Mouse (Mus musculus) lung, postnatal 0 days (tissue): ENCODE results near the gene Slc6a1. TPM values are rescaled to one million over a fixed set of nuclear protein-coding genes. Genes with fewer than 3 reads are reported as not detected.
A peak's percentile ranks its signal among the peaks of the same experiment; 100 is the strongest.

Source experiments
- ATAC-seq: fragments of 200-750 bp; cut with Nextera tagmentation; 2 replicates; pipeline ENCODE4 v1.8.0; 2017; ENCODE audit warnings: moderate library complexity
- DNase-seq: peaks from one replicate; pipeline ENCODE4 v3.0.0-alpha.2; 2016; ENCODE audit warnings: low spot score
- H3K27ac ChIP-seq: fragments of 300-500 bp; sonication (generic); 2 replicates; pipeline ENCODE4 v1.5.1; 2014; ENCODE audit warnings: antibody characterized with exemption, mild to moderate bottlenecking, low read length, mixed read lengths
- H3K27me3 ChIP-seq: fragments of 300-500 bp; sonication (generic); replicated peaks from 2 replicates; pipeline ENCODE4 v1.6.1; 2014; ENCODE audit warnings: low read length, mixed read lengths; ENCODE audit not compliant: insufficient read depth
- H3K36me3 ChIP-seq: fragments of 300-500 bp; sonication (generic); 2 replicates; pipeline ENCODE4 v1.6.1; 2014; ENCODE audit warnings: low read length, mixed read lengths; ENCODE audit not compliant: insufficient read depth
- H3K4me1 ChIP-seq: fragments of 300-500 bp; sonication (generic); 2 replicates; pipeline ENCODE4 v1.6.1; 2014; ENCODE audit warnings: antibody characterized with exemption, low read depth, low read length, mixed read lengths; ENCODE audit not compliant: insufficient read depth
- H3K4me2 ChIP-seq: fragments of 300-500 bp; sonication (generic); replicated peaks from 2 replicates; pipeline ENCODE4 v1.6.1; 2014; ENCODE audit warnings: low read depth, mild to moderate bottlenecking, low read length, moderate library complexity, mixed read lengths
- H3K4me3 ChIP-seq: fragments of 300-500 bp; sonication (generic); 2 replicates; pipeline ENCODE4 v1.5.1; 2014; ENCODE audit warnings: low read depth, low read length
- H3K9ac ChIP-seq: fragments of 300-500 bp; sonication (generic); replicated peaks from 2 replicates; pipeline ENCODE4 v1.6.1; 2014; ENCODE audit warnings: low read depth, mild to moderate bottlenecking
- H3K9me3 ChIP-seq: fragments of 300-500 bp; sonication (generic); 2 replicates; pipeline ENCODE4 v1.6.1; 2016; ENCODE audit warnings: low read length, mixed read lengths
- CTCF ChIP-seq: IDR thresholded peaks from 2 replicates; pipeline ENCODE4 v1.5.1; 2016; ENCODE audit warnings: antibody characterized with exemption, mild to moderate bottlenecking
- EP300 ChIP-seq: IDR thresholded peaks from 2 replicates; pipeline ENCODE4 v1.6.1; 2016; ENCODE audit warnings: antibody characterized with exemption, mild to moderate bottlenecking, control low read depth
- WGBS: fragments of 180-500 bp; shearing (Covaris S2); extraction: QIAGEN DNeasy Blood & Tissue Kit; methylation state at CpG from one replicate; pipeline ENCODE4 v1.1.7; 2014; 5-methylcytosine and 5-hydroxymethylcytosine counted together
- polyA plus RNA-seq: library from polyadenylated mRNA; unstranded; fragments of >200 nt; fragmentation: Nextera tagmentation; extraction: Ambion mirVana; gene quantifications from 2 replicates; pipeline ENCODE4 v1.2.1, GENCODE M21; 2015

Gene Slc6a1
- not detected in 2 replicates for polyA plus RNA-seq

GRCm38 (mm10) chr6:114282469-114283277, at the start of gene Slc6a1:
Gene Slc6a1, plus strand, starts transcription at chr6:114282635.
- H3K27me3 ChIP-seq, result peaks cover 40% of the 10 kb centered on the region
- no peak within 1 kb of the TSS for H3K4me3 ChIP-seq

DNA sequence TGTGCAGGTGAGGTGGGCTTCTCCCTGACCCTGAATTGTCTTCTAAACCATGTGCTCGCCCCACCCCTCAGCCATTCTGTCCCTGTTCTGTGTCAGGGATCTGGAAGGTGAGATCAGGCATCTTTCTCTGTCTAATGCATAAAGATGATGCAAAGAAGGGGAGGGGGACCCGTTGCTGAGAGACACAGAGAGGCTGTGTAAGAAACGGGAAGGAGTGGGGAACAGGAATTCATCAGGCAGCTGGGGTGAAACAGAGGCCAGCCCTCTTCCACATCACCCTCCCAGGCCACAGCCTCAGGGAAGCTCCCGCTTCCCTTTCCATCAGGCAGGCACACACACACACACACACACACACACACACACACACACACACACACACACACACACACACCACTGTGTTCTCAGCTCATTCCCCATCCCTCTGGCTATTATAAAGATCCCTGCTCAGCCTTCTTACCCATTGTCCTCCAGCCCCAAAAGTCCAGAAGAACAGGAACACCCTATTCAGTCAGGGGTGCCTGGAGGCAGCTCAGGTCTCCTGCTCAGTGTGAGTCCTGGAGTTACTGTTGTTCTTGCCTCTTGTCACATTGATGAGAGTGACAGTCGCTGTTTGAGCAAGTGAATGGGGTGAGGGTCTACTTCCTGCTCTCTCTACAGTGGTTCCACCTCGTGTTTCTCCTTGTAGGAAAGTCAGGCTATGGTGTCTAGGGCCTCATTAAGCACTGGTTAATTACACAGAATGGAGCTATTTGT, 43.4 kb upstream of the Slc6a1 start:
- TF ChIP-seq EP300 (no peak), CTCF (no peak)
- ATAC-seq (no peak), DNase-seq (no peak)
- Histone ChIP-seq H3K4me3 (no peak overlapping the region), H3K4me1 (no peaks in the 10 kb centered on the region), H3K27me3 (no peaks in the 10 kb centered on the region), H3K36me3 (no peaks in the 10 kb centered on the region), H3K9ac (no peak overlapping the region), H3K9me3 (no peaks in the 10 kb centered on the region), H3K4me2 (no peak overlapping the region), H3K27ac (no peak overlapping the region)
- WGBS, result 27% methylated on average over 6 of the region's 6 CpGs

More at GRCm38 (mm10) chr6:114282469-114283277, at the start of gene Slc6a1:
- Histone ChIP-seq H3K4me2 (no peak within 1 kb of the TSS), H3K9ac (no peak within 1 kb of the TSS), H3K27ac (no peak within 1 kb of the TSS), H3K36me3 (no peaks in the 10 kb centered on the region), H3K4me1 (no peaks in the 10 kb centered on the region), H3K9me3 (no peaks in the 10 kb centered on the region)
- peak; percentile 69 for DNase-seq
- WGBS, result under 1% methylated on average over 32 of the region's 51 CpGs
- ATAC-seq, result peak; percentile 95
- no peak for TF ChIP-seq EP300
- TF ChIP-seq CTCF, result no peak

GRCm38 (mm10) chr6:114245665-114246064, 36.8 kb upstream of the Slc6a1 start:
- no peaks in the 10 kb centered on the region for H3K4me1 ChIP-seq
- WGBS, result 59% methylated on average over 11 of the region's 11 CpGs
- H3K36me3 ChIP-seq, result no peaks in the 10 kb centered on the region
- no peak overlapping the region for H3K9ac ChIP-seq
- H3K9me3 ChIP-seq, result no peaks in the 10 kb centered on the region
- H3K27me3 ChIP-seq, result no peaks in the 10 kb centered on the region
- DNase-seq (no peak), ATAC-seq (no peak)
- no peak overlapping the region for H3K27ac ChIP-seq
- no peak overlapping the region for H3K4me3 ChIP-seq
- H3K4me2 ChIP-seq, result no peak overlapping the region
- no peak for TF ChIP-seq EP300
- TF ChIP-seq CTCF, result no peak

- H3K4me1 ChIP-seq, result no peaks in the 10 kb centered on the region
- no peak overlapping the region for H3K27ac ChIP-seq
- 4% methylated on average over 5 of the region's 5 CpGs for WGBS
- H3K9me3 ChIP-seq, result no peaks in the 10 kb centered on the region
- TF ChIP-seq CTCF, result peak; percentile 93
- no peak for TF ChIP-seq EP300
- no peak overlapping the region for H3K4me3 ChIP-seq
- H3K27me3 ChIP-seq, result no peaks in the 10 kb centered on the region
- H3K4me2 ChIP-seq, result no peak overlapping the region
- no peak overlapping the region for H3K9ac ChIP-seq
- DNase-seq (peak; percentile 60), ATAC-seq (no peak)
- H3K36me3 ChIP-seq, result no peaks in the 10 kb centered on the region
Measured at GRCm38 (mm10) chr6:114250311-114250710, 32.1 kb upstream of the Slc6a1 start.

DNA sequence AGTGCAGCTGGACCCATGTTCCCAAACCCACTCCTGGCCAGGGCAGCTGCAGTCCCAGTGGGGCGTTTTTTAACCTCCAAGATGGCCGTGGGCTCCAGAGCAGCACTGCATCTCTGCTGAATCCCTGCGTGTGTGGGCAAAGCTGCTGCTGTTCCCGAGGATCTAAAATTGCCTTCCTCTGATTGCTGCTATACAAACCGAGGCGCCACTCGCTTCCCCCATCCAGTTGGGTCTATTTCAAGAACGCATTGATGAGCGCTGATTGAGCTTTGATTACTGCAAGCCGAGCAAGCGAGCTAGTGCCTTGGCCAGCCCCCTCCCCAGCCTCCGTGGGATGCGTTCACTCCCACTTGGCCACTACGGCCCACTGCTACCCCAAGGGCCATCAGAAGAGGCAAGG, 27.5 kb upstream of the Slc6a1 start:
- ATAC-seq, result no peak
- H3K4me1 ChIP-seq, result no peaks in the 10 kb centered on the region
- no peaks in the 10 kb centered on the region for H3K27me3 ChIP-seq
- H3K9me3 ChIP-seq, result no peaks in the 10 kb centered on the region
- H3K27ac ChIP-seq, result no peak overlapping the region
- no peak overlapping the region for H3K4me2 ChIP-seq
- DNase-seq, result no peak
- no peak overlapping the region for H3K4me3 ChIP-seq
- no peak overlapping the region for H3K9ac ChIP-seq
- TF ChIP-seq CTCF, result no peak
- TF ChIP-seq EP300, result no peak
- WGBS, result 77% methylated on average over 14 of the region's 14 CpGs
- no peaks in the 10 kb centered on the region for H3K36me3 ChIP-seq

- TF ChIP-seq CTCF, result no peak
- no peak for TF ChIP-seq EP300
- no peak overlapping the region for H3K4me3 ChIP-seq
- H3K4me1 ChIP-seq, result no peaks in the 10 kb centered on the region
- DNase-seq (no peak), ATAC-seq (no peak)
- 73% methylated on average over 1 of the region's 1 CpGs for WGBS
- H3K9ac ChIP-seq, result no peak overlapping the region
- no peaks in the 10 kb centered on the region for H3K9me3 ChIP-seq
- no peak overlapping the region for H3K27ac ChIP-seq
- H3K27me3 ChIP-seq, result no peaks in the 10 kb centered on the region
- no peaks in the 10 kb centered on the region for H3K36me3 ChIP-seq
- H3K4me2 ChIP-seq, result no peak overlapping the region
Measured at GRCm38 (mm10) chr6:114257762-114258361, 24.6 kb upstream of the Slc6a1 start.
